Mouse (Mus musculus) cerebellum, adult (tissue): ENCODE data around the gene Nprl3.
A peak's percentile ranks its signal among the peaks of the same experiment; 100 is the strongest.
"Not testable (repeated sequence)": the region's sequence is repeated elsewhere in the genome, so short reads cannot be mapped to it uniquely, and the experiment has no call there.

Experiments used
- ATAC-seq: cut with Nextera tagmentation; 2 replicates; pipeline ENCODE4 v1.9.2; 2017; ENCODE audit warnings: mild to moderate bottlenecking, moderate library complexity, mixed read lengths; ENCODE audit not compliant: insufficient number of reproducible peaks, low FRiP score, low TSS enrichment

Nprl3 gene

GRCm38 (mm10) chr11:32267188-32267884 is at the start of gene Nprl3:
Nprl3 (minus strand) TSS chr11:32267707.
- peak; percentile 98 for ATAC-seq

GRCm38 (mm10) chr11:32316009-32316408 is 48.5 kb upstream of the Nprl3 start:
- no peak for ATAC-seq

GRCm38 (mm10) chr11:32309928-32310327 is 42.4 kb upstream of the Nprl3 start:
- no peak for ATAC-seq

GRCm38 (mm10) chr11:32309446-32309845 is 41.9 kb upstream of the Nprl3 start:
- no peak for ATAC-seq

- ATAC-seq, result no peak
Measured at GRCm38 (mm10) chr11:32307006-32307405, 39.5 kb upstream of the Nprl3 start.

- ATAC-seq, result no peak
Measured at GRCm38 (mm10) chr11:32303455-32303854, 35.9 kb upstream of the Nprl3 start.

- ATAC-seq, result no peak
Measured at GRCm38 (mm10) chr11:32302824-32303419, 35.4 kb upstream of the Nprl3 start.

GRCm38 (mm10) chr11:32301506-32301905 is 34.0 kb upstream of the Nprl3 start:
- no peak for ATAC-seq

- ATAC-seq, result 0 out of 2 replicates have a peak, but pooled peaks have one; percentile 2
Measured at GRCm38 (mm10) chr11:32300279-32301267, 33.1 kb upstream of the Nprl3 start.

- peak; percentile 81 for ATAC-seq
Measured at GRCm38 (mm10) chr11:32299865-32300264, 32.4 kb upstream of the Nprl3 start, which contains the start of gene Hbq1a. Hbq1a (plus strand) TSS chr11:32300069.

GRCm38 (mm10) chr11:32298532-32298918 is 31.0 kb upstream of the Nprl3 start:
- ATAC-seq, result no peak

- no peak for ATAC-seq
Measured at GRCm38 (mm10) chr11:32297866-32298531, 30.5 kb upstream of the Nprl3 start.

GRCm38 (mm10) chr11:32297417-32297816 is 29.9 kb upstream of the Nprl3 start:
- not testable (repeated sequence) for ATAC-seq

GRCm38 (mm10) chr11:32296203-32296602 is 28.7 kb upstream of the Nprl3 start, which contains the start of gene Hba-a2:
Hba-a2 (plus strand) TSS chr11:32296489.
- not testable (repeated sequence) for ATAC-seq

GRCm38 (mm10) chr11:32293479-32293878 is 26.0 kb upstream of the Nprl3 start:
- ATAC-seq, result not testable (repeated sequence)

GRCm38 (mm10) chr11:32292819-32293218 is 25.3 kb upstream of the Nprl3 start:
- ATAC-seq, result not testable (repeated sequence)

- ATAC-seq, result no peak
Measured at GRCm38 (mm10) chr11:32287493-32287825, 20.0 kb upstream of the Nprl3 start.

- ATAC-seq, result peak; percentile 82
Measured at GRCm38 (mm10) chr11:32286695-32287492, 19.4 kb upstream of the Nprl3 start, which contains the start of gene Hbq1b. Hbq1b (plus strand) TSS chr11:32286965.

- not testable (repeated sequence) for ATAC-seq
Measured at GRCm38 (mm10) chr11:32285887-32286286, 18.4 kb upstream of the Nprl3 start.
